Mouse (Mus musculus) spleen, postnatal 10 days (tissue): ENCODE data around the gene Casr.

Experiments
- DNase-seq, 2 experiments: peaks; one replicate each; pipeline ENCODE4 v3.0.0; 2021 to 2022; ENCODE audit warnings: low spot score in 2 of 2

Gene Casr

DNA sequence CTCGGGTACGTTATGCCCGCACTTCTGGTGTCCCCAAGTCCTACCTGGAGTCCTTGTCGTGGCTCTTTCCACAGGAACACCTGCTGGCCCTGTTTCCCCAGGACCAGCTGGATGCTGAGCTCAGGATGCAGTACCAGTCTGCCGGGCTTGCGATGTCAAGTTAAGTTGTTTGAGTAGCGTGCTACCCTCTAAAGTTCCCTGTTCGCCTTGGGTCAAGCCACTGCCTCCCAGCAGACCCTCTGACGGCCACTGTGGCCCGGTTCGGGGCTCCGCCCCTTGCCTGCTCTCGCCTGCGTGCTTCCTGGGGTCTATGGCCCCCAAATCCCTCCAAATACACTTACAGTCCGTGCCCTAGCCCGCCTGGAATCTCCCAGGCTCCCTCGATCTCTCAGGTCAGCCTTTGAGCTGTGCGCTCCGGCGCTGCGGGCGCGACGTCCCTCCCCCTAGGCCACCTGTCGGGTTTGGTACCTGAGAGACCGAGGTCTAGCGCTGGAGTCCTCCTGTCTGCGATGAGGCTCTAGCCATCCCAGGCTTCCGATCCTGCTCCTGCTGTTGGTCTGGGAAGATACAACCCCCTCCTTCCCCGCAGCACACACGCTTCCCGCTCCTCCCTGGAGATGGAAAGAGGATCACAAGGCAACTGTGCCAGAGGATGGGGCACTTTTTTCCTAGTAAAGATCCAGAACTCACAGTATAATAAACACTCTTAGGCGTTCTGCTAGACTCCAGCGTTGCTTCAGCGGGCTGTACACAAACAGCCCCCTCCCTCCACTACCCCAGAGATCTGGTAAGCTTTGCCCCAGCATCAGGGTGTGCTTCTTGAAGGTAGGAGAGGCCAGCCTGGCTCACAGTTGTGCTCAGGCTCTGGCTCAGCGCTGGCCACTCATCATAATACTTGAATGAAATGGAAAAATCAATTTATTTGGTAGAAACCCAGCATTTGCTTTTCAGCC, at the start of gene Casr:
TSS of gene Casr (minus strand) at position 756 of the 953 bp plus-strand sequence.
- no peak for DNase-seq

DNA sequence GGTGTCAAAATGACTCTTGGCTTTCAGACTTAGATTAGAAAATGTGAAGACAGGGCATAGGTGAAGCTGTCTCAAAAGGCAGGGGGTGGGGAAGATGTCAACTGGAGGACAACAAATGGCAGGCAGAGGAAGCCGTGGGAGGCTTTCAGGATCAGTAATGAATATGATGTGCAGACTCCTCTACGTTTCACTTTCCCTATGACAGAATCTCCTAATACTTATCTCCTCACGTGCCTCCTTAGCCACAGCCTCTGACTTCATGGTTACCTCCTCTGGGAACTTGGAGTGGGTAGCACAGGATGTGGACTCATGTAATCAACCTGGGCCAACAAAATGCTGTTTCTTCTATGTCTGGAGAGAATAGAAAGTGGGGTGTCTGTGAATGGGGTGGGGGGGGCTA, 40.7 kb upstream of the Casr start:
- DNase-seq, result no peak

DNA sequence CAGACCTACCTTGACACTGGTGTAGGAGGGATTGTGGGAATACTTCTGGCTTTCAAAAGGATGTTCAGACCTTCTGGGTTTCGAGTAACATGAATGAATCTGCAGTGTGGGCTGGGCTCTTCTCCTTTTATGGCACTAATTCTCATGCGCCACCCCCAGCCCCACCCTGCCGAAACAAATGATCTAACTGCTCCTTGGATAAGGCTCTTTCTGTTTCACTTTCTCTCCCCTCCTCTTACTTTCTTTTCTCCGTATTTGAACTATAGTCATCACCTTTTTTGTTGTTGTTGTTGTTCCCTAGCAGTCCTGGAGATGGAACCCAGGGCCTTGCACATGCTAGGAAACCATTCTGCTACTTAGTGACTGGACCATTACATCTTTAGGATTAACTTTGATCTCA, 36.3 kb upstream of the Casr start:
- DNase-seq, result no peak

DNA sequence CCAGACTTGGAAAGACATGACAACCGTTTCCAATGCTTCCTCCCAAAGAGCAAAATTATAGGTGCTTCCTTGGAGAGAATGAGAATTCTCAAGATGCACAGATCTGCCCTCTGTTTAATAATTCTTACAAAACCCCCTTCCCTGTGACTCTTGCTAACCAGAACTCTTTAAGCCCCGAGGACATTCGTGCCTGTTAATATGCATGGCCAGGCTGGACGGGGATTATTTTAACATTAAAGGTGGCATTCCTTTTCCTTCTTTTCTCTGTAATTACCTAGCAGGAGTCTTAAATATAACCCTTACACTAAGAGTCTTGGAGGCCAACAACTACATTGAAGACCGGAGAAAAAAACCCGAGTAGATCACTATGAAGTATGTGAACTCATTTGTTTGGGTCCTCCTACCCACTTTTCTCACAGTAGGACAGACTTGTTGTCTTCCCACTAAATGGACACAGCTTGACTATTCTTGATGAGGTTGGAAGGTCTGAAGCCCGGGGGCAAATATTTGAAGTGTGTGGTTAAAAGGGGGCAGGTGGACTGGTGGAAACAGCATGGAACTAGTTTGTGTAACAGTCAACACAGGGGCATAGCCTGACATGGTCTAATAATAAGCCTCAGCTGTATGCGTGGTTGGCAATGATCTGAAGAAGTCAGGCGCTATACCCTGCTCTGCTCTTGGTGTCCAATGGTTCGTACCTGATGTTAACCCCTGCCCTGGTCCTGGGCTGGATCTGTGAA, 34.9 kb upstream of the Casr start:
- DNase-seq, result no peak

DNA sequence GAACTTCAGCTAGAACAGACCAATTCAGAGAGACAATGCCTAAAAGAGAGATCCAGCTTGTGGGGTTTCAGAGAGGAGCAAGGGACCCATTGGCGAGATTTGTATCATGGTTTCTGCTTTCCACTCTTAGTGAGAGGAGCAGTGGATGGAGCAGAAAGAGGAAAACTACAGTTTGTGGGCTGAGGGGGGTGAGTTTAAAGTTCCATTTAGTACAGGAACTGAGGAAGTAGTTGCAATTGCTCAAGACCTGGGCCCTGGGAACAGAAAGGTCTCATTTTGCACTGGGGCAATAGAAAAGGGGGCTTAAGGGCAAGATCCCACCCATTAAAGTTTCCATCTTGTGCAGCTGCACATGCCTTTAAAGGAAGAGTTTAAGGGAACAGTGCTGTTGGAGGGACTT, 28.0 kb upstream of the Casr start:
- DNase-seq, result no peak

DNA sequence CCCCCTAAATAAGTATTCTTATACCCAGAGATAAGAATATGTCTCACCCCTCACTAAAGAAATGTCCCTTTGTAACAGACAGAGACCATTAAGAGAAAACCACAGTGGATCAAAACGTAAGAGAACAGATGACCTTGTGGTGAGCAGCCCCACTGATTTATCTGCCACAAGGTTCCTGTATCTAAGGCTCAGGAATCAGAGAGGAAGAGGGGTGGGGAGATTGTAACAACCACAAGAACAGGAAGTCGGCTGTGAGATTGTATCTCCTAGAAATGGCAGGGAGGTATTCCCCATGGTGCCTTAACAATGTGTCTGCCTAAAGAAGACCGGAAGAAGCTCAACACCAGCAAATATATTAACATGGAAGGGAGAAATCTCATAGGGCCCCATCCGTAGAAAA, 26.0 kb upstream of the Casr start:
- no peak for DNase-seq

DNA sequence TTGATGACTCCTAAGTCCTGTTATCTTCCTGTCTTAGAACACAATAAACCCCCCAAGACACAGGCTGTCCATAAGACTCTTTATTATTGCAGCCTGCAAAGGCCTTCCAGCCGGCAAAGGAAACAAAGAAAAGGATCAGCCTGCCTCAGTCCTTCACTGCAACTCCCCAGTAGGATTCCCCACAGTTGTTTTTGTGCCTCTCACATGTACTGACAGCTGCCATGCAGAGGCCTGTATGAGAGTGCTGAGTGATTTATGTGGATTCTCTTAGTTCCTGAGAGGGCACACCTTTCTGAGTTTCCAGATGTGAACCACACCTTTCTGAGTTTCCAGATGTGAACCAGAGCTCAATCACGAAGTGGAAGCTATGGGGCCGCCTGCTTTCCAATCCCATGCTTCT, 20.1 kb upstream of the Casr start:
- DNase-seq, result no peak

DNA sequence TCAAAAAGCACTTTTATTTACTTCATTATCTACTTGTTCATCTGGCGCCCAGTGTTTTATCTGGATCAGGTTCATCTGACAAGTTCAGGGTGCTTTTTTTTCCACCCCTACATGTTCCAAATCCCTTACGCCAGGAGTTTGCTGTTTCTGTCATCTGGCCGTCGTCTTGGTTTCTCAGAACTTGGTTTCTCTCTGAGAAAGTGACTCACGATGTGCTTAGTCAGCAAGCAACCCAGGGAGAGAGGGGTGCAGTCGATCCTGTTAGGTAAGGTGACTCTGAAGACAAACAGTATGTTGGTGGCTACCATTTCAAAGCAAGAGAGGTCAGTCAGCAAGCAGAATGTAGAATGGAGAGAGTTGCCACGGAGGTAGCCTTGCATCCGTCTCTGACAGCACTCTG, 10.0 kb upstream of the Casr start:
- DNase-seq, result no peak

DNA sequence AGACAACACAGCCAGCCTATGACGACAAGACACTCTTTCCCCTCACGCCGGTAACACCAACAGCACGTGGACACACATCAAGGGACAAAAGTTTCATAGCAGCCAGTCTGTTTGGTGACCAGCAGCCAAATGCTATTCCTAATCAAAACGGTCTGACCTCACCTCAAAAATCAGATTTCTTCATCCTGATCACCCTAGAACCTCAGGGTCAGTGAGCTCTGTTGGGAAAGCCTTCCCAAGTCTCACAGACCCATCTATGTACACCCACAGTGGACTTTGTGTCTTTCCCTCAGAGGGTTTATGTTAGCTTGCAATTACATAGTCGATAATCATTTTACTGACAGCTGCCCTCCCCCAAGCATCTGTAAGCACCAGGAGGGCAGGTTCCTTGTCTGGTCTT, 2.4 kb downstream of the Casr start:
- DNase-seq, result no peak

DNA sequence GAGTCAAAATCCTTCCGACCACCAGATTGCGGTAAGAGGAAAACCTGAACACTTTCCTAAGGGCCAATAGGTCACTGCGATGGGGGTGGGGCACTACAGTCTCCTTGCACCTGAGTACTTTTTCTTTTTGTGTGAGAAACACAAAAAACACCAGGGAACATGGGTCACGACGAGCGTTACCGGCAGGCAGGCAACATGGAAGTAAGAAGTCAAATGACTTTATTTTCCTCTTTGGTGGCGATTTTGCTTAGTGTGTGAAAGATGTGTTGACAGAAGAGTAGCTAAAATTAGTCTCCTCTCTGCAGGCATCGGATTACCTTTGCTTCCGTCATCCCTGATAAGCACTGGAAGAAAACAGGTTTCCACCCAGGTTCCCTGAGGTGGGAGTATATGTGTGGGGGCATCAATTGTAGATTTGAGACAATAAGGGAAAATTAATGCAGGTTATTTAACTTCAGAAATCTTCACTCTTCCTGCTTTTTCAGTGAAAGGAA, 6.2 kb downstream of the Casr start:
- DNase-seq, result no peak

DNA sequence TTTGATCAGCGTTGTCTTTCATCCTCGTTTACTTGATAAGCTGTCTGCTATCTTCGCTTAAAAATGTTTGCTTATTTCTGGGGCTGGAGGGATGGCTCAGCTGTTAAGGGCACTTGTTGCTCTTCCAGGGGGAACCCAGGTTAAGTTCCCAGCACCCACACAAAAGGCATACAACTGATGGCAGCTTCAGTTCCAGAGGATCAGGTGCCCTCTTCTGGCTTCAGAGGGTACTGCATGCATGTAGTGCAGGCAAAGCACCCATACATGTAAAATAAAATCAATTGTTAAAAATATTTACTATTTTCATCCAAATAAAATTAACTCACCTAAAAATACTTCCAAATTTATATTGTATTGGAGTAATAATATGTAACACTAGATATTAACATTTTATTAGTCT, 8.3 kb downstream of the Casr start:
- DNase-seq, result peak in 1 of 2 experiments; percentile 21

DNA sequence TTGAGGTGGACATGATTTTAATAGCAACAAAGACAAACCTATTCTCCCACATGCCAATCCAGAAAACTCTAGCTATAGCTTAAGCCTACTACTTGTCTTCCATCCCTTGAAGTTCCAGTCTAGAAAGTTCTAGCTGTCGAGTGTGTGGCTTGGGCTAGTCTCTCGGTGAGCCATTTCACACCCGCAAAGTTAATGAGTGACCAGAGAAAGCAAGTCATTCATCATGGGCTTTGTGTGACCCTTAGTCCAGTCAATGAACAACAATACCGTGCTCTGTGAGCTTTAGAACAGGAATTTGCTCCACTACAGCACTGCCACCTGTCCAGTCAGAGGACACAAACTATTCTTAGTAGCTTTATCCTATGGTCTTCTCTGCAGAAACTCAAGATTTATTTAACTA, 16.6 kb downstream of the Casr start:
- DNase-seq, result no peak

DNA sequence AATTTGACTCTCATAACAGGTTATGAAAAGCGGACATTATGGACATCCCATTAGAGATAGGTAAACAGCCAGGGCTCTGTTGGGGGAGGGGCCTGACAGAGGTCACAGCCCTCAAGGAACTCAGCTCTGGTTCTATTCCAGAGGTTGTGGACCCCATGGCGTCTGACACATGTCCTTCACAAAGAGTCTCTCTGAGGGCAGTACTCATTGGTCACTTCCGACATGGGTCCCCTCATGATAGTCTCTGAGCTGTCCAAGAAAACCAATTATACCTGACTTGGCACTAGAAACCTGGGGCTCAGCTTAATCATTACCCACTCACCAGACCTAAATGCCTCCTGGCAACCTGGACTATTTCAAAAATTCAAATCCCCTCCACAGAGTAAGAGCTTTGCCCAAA, 18.9 kb downstream of the Casr start:
- DNase-seq, result no peak

DNA sequence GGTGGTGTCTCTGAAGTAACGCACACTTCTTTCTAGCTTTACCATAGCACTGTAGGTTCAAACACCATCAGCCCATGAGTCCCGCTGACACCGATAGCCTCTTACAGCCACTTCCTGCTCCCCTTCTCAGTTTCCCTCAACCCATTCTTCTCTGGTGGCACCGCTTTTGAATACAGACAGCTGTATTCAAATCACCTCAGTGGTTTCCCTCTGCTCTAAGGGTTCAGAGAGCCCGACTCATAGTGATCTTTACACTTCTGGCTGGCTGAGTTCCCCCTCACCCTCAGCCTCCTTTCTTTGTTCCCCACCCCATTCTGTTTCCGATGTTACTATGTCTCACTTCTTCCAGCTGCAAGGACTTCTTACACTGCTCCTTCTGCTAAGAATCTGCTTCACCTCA, 21.1 kb downstream of the Casr start:
- no peak for DNase-seq

DNA sequence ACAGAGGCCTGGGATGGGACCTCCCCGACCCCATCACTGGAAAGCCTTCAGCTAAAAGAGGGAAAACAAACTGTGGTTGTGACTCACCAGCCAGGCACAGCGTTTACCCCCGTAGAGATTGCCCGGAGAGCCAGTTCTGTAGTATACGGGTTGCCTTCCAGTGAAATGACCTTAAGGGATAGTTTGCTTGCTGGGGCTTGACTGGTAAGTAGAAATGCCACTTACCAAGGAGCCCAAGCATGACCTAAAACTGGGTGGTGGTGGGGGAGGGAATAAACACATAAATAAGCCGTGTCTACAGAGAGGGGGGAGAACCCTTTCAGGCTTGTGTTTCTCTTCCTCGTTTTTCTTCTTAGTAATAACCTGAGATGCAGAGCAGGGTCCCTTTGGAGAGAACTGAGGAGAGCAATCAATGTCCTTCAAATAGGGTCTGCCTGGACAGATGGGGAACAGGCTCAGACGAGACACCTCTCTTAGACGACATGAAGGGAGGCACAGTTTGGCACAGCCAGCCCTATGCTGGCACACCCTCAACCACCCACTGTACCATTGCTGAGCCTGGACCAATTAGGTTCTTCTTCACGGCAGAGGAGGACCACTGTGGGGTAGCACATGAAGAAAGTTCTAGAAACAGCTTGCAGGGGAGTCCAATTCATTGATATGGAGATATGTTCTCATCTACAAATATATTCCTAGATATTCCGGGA, 28.8 kb downstream of the Casr start:
- DNase-seq, result no peak

DNA sequence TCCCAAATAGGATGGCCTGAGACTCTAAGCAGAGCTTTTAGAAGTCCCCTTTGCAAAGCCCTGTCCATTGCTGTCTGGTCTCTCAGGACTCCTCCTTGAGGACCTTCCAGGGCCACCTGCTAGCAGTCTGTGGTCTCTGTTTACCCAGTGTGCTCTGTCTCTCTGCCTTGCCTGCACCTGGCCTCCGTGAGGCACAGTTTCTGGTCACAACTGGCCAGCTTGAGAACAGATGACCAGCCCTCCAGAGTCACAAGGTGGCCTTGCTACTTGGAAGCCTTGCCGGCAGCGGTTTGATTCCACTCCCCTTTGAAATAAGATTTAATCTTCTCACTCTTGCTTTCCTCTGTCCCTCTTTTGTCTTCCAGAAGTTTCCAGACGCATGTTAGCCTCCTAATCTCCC, 29.9 kb downstream of the Casr start:
- no peak for DNase-seq

DNA sequence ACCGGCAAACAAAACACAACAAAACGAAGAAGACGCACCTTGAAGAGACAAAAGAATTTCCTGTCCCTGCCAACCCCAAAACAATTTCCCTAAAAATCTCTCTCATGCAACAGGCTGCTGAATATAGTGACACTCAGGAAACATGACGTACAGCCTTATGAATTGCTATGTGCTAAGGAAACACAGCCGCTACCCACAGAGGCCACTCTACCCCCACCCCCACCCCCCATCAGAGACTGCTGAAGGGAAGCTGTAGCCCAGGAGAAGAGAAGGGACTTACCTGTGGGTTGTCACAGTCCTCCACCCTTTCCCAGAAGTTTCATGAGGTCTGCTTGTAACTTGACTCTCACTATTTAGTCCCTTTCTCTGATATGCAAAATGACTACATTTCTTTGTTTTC, 30.3 kb downstream of the Casr start:
- no peak for DNase-seq

DNA sequence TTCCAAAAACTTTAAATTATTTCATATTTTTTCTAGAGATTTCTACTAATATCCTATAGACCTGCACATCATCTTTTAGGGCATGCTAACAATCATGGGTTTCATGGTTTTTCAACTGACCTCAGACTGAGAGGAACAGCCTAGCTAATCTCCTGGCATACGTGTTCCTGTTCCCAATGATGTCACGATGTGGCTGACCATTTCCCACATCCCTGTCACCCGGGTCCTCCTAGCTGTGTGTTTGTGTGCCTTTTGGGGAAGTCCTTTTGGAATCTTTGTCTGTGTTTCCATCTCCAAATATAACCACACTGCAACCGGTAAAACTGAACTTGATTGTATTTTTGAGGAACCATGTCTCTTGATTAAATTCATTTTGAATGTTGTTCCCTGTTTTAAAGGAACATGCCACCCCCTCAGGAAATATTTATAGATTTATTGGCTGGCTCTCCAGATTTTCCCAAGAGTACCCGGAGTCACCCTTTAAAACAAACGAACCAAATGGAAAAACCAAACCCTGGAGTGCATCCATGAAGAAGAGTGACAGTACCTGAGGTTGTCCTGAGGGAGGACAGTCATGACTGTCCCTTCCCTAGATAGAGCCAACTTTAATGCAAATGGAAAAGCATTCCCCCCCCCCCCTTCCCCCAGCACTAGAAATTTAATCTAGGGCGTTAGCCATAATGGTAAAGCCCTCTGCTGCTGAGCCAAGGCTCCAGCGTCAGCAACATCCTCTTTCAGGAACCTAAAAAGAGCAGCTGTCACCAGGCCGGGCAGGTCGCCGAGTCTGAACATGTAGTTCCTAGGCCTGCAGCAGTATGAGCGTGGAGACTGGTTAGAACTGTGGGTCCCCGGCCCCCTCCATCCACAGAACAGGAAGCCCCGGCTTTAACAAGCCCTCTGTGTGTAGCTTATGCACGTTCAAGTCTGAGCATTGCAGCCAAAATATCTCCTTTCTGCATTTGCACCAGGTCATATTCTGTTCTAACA, 31.1 kb downstream of the Casr start:
- peak in 1 of 2 experiments; percentile 17 for DNase-seq

DNA sequence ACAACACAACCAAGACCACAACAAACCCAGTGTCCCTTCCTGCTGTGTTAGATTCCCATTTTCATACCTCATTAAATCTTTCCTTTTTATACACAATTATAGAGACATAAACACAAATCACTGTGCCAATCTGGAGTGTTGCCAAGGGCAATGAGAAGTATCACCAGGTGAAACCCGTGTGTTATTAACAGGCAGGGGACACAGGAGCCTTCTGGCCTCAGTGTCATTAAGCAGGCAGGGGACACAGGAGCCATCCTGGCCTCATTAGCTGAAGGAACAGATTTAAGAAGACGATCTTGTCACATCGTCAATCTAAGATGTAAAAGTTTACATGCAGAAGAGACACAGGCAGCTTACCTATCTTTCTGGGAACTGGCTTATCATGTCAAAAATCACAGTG, 33.1 kb downstream of the Casr start:
- no peak for DNase-seq

DNA sequence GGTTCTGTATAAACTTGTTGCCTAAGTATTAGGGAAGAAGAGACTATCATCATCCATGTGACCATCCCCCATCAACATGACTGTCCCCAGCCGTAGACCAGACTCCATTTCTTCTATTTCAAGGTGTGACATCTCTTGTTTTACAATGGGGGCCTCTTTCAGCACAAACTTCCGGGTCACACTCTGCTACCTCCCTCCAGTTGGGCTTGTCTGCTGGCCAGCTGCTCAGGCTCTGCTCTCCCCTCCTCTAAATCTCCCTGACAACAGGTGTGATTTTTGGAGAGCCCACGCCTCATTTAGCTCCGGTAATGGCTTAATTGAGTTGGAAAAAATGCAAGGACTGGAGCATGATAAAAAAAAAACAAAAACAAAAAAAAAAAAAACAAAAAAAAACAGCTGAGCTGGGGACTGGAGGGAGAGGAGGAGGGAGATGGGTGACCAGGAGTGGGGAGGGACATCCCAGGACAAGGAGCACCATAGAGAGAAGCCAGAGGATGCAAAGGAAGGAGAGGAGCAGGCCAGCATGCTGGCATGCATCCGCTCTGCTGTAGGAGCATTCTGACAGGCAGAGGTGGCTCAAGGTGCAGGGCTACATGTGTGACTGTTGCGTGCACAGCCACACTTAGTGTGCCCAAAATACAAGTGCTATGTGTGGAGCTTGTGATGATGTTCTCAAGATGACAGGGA, 35.2 kb downstream of the Casr start:
- no peak for DNase-seq
